Mouse (Mus musculus) neutrophil, adult 5-6 weeks (primary cell): ENCODE results near the gene Sytl3. TPM values are rescaled to one million over a fixed set of nuclear protein-coding genes. Genes with fewer than 3 reads are reported as not detected.
A peak's percentile ranks its signal among the peaks of the same experiment; 100 is the strongest.

Source experiments
- ATAC-seq: fragments of 151-379, 151-347 bp; 2 replicates; pipeline ENCODE4 v1.8.0; 2017; ENCODE audit warnings: mild to moderate bottlenecking, moderate TSS enrichment; ENCODE audit not compliant: insufficient number of reproducible peaks, poor library complexity, low FRiP score, severe bottlenecking; ENCODE audit errors: extremely low read depth
- total RNA-seq: library from RNA; stranded (forward); fragments of 200-1000 nt; gene quantifications from 2 replicates; pipeline ENCODE4 v1.2.3, GENCODE M21; 2017

Gene Sytl3
- total RNA-seq, 1 experiment from 2014 or later: 6.4 TPM

DNA sequence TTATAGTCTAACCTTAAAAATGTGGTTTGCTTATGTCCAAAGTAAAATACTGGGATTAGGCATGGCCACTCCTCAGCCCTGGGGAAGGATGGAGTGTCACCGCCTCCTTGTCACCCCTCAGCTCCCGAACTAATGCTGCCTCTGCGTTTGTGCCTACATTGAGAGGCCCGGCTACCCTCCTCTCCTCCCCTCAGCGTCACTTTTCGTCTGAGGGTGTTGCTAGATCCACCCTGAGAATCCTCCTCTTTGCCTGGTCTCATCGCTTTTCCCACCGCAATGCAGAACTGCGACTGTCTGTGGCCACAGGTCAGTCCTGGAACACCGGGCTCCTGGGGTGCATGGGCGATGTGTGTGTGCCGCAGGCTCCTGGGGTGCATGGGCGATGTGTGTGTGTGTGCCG, 86.0 kb downstream of the Sytl3 start:
- ATAC-seq: no peak

DNA sequence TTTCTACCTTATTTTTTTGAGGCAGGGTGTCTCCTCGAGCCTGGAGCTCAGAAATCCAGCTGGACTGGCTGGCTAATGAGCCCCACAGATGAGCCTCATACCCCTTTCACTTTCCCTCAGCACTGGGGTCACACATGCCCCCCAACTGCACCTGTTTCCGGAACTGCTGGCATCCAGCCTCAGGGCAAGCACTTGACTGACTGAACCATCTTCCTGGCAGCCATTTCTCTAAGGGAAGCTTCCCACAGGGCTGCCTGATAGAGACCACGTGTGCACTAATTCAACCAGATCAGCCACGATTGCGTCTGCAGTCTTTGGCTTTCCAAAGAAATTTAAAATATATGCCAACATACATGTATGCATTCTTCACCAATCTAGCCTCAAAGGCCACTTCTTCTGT, 86.6 kb downstream of the Sytl3 start:
- ATAC-seq: no peak

DNA sequence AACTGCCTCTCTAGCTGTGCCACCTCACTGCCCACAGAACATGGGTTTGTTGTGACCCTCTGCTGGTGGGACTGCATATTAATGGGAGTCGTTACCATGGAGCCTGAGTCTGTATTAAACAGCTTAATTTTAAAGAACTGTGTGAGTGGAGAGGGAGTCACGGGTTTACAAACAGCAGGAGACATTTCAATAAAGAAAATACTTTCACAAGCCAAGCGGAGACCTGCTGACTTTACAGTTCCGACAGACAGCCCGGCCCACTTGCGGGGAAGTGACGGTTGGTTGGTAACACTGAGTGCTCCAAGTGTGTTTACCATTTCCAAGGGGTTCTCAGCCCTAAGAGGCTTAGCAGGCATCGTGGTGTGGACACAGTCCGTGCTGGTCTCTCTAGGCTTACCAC, 87.1 kb downstream of the Sytl3 start:
- ATAC-seq: peak; percentile 31; the same call in 1 of the 2 replicates

DNA sequence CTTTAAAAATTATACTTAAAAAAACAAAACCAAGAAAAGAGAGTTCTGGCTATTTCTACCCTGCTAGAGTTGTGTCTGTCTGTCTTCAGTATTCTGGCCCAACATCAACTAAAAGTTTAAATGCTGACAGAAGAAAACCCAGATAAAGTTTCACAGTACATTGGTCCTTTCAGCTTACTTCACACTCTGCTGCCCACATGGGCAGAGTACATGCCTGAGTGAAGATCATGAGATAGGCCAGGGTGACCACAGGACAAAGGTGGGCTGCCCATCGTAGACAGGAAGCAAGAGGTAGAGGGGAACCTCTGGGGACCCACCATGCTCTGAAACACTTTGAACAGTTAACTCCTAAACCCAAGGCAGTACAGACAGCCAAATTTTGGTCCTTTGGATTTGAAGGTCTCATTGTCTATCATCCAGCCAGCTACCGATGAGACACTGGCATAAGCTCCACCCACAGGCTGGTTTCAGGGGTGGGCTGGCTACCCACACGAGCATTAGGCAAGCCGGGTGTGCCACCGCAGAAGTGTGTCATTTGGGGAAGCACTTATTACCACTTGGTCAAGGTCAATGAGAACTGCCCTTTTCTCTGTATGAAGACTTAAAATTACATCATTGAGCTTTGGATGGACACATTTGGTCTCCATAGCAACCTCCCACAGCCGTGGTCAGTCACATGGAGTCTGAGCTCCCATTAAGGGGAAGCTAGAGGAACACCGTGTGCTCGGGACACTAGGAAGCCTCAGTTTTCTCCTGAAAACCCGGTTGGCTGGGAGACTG, 87.7 kb downstream of the Sytl3 start:
- ATAC-seq: peak; percentile 80

DNA sequence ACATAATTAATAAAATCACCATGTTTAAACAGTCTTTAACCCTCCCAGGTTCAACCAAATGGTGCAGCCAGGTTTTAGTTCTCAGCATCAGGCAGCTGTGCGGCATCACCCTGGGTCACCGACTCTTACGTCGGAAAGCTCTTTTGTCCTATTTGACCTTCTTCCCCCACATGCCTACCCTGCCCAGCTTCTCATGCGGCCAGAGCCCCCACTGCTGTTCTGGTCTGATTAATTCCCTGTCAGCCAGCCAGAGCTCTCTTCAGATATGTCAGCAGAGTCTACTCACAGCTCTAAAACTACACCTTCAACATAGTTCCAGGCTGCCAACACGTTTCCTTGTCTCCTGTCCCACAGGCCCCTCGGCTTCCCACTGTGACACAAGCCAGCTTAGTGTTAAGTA, 88.6 kb downstream of the Sytl3 start:
- no peak for ATAC-seq

DNA sequence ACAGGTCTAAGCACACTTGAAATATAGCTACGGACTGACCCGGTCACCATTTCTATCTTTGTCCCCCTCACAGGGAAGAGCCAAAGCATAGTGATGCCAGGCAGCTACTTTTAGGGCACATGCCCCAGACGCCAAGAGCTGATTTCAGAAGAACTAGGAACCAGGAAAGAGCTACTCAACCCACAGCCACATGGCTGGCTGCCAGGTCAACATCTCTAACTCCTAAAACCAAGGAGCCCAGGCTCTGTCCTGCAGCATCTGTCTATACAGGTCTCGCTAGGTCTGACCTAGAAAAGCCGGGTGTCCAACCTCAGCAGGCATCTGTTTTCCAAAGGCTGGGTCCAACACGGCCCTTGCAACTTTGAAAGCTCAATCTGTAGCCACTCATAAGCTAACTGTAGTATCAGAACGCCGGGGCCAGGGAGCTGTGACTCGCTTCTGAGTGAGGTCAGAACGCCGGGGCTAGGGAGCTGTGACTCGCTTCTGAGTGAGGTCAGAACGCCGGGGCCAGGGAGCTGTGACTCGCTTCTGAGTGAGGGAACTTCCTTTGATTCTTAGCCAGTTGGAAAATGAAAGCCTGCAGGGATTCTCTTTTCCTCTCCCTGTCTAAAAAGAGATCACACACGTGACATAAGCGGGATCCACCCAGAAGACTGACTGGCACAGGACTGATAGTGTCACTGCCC, 90.0 kb downstream of the Sytl3 start:
- no peak for ATAC-seq

DNA sequence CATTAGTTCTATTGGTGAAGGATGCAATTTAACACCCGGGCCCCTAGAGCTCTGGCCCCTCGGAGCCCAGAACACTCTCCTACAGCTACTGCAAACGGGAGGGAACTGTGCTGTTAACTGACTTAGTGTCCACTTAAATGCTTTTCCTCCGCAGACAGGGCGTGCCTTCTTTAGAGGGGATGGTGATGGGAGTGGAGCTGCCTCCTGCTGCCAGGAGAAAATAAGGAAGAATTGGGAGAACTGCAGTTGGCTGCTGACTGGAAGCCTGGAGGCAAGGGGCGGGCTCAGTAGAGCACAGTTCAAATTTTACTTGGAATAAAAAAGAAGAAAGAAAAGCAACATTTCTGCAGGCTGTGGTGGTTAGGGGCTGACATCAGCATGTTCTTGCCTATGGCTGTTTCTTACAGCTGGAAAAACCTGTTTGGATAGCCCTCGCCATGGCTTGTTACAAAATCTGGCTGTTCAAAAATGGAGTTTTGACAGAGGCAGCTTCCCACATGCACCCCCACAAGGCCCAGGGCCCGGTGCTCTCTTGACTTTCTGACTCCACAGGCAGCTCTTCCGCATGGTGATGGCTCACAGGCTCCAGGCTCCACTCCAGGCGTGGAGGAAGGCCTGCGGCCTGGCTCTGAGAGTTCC, 92.4 kb downstream of the Sytl3 start:
- ATAC-seq: no peak

DNA sequence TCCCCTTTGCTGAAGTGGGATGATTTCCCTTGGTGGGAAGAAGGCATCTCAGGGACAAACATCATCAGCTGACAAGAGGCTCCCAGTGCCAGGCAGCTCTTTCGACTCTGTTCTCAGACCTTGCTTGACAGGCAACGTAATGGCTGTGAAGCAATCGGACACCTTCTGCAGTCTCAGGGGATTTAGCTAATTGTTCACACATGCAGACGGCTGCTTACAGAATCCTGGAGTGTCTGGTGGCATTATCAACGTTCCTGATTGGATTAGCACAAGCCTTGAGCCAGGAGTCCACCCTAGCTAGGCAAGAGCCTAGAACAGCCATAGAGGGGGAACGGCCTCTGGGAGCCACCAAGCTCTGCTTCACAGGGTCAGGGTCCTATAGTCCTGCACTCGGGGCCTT, 93.5 kb downstream of the Sytl3 start:
- no peak for ATAC-seq

DNA sequence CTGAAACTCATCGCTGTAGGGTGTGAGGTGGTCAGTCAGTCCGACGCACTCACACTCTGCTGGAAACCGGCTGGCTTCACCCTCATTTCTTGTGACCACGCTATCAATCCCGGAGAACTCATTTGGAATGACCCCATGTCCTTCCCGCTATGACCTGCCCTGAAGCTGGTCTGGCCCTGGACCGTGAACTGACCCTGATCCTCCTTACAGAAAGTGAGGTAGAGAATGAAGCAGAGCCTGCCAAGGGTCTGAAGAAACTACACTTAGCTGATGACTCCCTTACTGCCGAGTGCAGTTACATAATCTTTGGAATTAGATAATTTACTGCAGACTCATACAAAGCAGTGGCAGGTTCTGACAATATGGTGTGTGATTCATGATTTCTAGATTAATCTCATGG, 96.3 kb downstream of the Sytl3 start:
- ATAC-seq: no peak

DNA sequence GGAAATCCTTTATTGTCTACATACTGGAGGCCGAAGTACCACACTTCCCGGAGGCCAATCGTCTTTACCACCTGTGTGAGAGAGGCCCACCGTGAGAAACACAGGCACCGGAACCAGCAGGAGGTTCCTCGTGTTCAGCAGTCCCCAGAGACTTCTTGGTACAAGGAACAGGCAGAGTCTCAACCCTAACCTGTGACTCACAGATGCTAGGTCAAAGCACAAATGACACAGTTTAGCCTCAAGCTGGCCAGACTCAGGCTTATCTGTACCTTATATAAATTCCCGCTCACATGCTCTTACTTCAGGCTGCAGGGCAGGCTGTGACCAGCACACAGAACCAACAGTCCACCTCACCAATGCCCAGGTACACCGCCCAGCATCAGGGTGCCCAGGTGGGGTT, 97.0 kb downstream of the Sytl3 start:
- no peak for ATAC-seq

DNA sequence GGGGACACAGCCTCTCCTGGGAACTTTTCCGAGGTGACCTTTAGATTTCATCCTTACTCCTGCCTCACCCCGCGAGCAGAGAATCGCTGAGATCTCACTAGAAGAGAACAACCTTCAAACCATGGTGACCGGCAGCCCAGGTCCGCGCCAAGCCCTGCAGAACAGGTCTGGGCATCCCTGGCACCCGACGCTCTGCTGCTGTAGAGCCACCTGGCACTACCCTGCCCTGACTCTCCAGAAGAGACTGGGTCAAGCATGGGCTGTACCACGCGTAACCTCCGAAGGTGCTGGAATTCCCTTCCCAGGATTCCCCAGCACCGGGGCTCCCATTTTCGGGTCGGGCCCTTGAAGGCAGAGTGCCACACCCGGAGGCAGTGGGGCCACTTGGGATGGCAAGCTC, 99.0 kb downstream of the Sytl3 start:
- no peak for ATAC-seq

DNA sequence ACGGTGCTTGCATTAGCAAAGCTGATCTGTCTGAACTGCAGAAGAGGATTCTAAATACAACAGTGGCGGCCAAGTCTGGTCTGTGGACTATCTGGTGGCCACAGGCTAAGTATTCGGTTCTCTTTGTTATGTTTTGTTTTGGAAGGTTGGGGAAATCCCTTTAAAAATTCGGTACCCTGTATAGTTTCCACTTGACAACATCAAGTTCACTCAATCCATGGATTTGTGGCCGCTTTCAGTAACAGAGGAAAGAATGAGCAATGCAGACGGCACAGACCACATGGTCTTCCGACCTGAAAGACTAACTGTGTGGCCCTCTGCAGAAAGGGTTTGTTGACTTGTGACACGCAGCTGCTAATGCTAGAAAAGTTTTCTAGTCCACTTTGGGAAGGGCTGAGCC, 100.0 kb downstream of the Sytl3 start:
- no peak for ATAC-seq

DNA sequence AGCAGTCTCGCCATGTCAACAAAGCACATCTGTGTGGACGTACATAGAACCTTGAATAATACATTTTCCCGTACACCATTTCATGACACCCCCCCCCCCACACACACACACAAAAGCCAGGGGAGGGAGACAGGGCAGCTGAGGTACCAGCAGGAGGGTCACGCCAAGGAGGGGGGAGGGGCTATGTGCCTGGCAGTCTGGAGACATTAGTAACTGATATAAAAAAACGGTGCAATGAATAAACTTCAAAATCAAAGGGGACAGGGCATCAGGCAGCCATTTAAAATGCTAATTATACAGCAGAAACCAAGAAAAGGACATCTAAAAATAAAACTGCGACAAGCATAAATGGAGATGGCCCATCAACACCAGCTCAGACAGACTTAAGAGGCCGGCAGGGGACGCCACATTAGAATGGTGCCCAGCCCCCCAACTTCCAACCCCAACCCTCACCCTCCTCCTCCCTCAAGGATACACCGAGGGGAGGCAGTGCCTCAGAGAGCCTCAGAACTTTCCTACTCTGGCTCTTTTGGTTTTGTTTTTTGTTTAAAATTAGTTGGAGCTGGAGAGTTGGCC, 100.9 kb downstream of the Sytl3 start:
- ATAC-seq: no peak

DNA sequence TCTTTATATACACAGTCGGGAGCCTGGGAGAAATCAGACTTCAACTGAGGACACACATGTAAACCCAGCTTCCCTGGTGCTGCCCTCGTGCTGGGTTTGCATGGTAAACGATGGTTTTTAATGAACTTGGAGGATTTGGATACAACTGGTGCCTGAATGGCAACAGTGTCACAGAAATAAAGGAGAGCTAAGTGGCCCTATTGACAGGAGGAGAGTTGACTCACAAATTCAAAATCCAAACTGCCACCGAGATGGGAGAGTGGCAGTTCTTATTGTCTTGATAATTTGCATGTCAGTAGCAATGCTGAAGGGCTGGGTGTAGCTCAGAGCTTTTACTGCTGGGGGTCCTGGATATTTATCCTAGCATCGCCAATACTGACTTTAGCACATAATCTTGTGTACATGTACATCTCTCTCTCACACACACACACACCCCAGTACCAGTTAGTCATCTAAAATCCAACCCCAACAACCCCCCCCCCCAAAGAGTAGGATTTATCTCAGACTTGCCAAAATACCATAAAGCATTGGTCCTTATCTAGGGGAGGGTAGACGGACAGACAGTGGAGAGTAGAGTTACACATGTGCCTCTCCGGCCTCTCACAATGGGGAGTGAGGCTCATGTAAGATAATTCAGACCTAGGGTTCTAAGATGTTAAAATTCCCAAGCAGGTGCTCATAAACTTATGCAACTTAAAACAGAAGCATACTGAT, 104.8 kb downstream of the Sytl3 start:
- ATAC-seq: no peak

DNA sequence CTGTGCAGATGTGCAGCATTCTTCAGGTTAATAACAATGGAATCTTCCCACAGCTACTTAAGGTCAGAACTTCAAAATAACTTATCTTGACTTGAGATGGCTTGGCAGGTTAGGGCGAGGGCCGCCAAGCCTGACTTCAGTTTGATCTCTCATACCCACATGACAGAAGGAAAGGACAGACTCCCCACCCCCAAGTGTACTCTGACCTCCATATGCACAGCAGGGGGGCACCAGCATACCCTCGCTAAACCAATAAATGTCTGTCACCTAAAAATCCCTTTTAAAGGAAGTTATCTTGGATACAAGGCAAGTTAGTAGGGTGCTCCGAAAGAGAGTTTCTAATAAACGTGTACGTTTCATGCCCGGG, 105.3 kb downstream of the Sytl3 start:
- no peak for ATAC-seq

DNA sequence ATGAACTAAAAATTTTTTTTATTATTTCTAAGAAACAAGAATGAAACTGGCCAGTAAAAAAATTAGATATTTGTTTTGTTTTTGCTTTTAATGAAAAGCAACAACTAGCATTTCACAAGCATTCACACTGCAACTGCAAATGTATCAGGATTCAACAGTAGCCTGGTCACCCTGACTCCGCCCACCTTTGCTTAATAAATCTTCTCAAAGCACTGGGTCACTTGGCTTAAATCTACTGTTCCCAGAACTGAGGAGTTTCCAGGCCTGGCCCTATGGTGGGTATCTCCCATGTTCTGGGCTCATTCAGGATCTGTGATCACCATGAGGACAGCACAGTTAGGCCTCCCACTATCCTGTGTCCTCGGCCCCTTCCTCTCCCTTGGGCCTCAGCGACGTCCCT, 105.8 kb downstream of the Sytl3 start:
- no peak for ATAC-seq

DNA sequence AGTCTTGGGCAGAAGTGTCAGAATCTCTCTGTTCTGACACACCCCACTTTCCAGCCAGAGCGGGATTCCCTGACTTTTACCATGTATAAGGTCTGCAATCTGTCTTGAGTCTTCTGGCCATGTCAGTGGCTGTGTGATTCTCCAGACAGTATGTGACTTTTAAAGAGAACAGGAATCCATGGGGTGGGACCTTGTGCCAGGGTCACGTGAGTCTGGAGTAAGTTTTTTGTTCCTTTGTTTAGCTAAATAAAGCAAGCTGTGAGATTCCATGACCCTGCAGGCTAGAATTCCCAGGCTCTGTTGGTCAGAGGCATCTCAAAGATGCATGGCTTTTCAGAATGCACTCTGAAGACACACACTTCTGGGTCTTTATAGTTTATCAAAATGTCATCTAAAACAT, 107.0 kb downstream of the Sytl3 start:
- ATAC-seq: no peak

DNA sequence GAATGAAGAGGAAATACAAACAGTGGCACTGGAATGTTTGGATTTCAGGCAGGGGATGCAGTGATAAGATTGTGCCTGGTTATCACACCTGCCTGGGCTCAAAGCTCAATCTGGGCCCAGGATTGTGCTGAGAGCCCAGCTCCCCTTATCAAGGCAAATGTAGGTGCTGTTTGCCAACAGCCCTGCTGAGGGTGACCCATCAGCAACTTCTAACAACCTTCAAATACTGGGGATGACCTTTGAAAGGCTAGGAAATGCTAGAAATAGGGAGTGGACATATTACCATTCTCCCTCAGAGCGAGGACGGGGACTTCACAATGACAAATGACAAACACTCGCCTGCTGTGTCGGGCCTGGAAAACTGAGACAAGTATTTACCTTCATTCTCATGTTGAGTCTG, 107.9 kb downstream of the Sytl3 start:
- no peak for ATAC-seq

DNA sequence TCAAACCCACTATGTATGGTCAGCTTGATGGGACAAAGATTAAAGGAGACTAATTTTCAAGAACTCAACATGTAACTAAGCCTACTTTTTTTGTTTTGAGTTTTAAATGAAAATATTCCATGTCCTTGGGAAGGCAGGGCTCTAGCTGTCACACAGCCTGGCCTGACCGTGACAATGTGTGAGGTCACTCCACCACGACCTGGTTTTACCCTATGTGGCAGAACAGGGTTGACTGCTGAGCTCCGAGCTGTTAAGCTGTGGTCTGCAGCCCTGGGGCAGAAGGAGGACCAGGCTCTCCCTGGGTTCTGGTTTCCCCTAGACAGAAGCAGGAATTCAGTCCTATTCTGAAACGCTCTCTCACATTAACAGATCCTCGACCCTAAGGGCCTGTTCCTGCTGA, 108.9 kb downstream of the Sytl3 start:
- no peak for ATAC-seq
